Mouse (Mus musculus) intestine, postnatal 0 days (tissue): Measurements from ENCODE around the gene Olfr666. TPM values are rescaled to one million over a fixed set of nuclear protein-coding genes. Genes with fewer than 3 reads are reported as not detected.

ENCODE experiments used
- ATAC-seq: fragments of 200-750 bp; cut with Nextera tagmentation; 2 replicates; pipeline ENCODE4 v1.8.0; 2017; ENCODE audit warnings: mild to moderate bottlenecking, moderate TSS enrichment, moderate library complexity
- H3K27ac ChIP-seq: fragments of 300-500 bp; sonication (generic); 2 replicates; pipeline ENCODE4 v1.5.1; 2014; ENCODE audit warnings: mild to moderate bottlenecking, low read depth, low read length, moderate library complexity
- H3K27me3 ChIP-seq: fragments of 300-500 bp; sonication (generic); replicated peaks from 2 replicates; pipeline ENCODE4 v1.6.1; 2014; ENCODE audit warnings: low read length, mixed read lengths; ENCODE audit not compliant: control insufficient read depth, insufficient read depth
- H3K36me3 ChIP-seq: fragments of 300-500 bp; sonication (generic); 2 replicates; pipeline ENCODE4 v1.6.1; 2014; ENCODE audit warnings: mild to moderate bottlenecking, moderate library complexity; ENCODE audit not compliant: control insufficient read depth, insufficient read depth
- H3K4me1 ChIP-seq: fragments of 300-500 bp; sonication (generic); replicated peaks from 2 replicates; pipeline ENCODE4 v1.6.1; 2014; ENCODE audit warnings: antibody characterized with exemption, low read length, mixed read lengths; ENCODE audit not compliant: control insufficient read depth, insufficient read depth
- H3K4me2 ChIP-seq: fragments of 300-500 bp; sonication (generic); replicated peaks from 2 replicates; pipeline ENCODE4 v1.6.1; 2014; ENCODE audit warnings: low read depth, mild to moderate bottlenecking, moderate library complexity
- H3K4me3 ChIP-seq: fragments of 300-500 bp; sonication (generic); 2 replicates; pipeline ENCODE4 v1.5.1; 2014; ENCODE audit warnings: low read depth, low read length
- H3K9ac ChIP-seq: fragments of 300-500 bp; sonication (generic); 2 replicates; pipeline ENCODE4 v1.6.1; 2014; ENCODE audit warnings: mild to moderate bottlenecking, low read depth, low read length
- H3K9me3 ChIP-seq: fragments of 300-500 bp; sonication (generic); 2 replicates; pipeline ENCODE4 v1.6.1; 2016; ENCODE audit warnings: mixed run types; ENCODE audit not compliant: control insufficient read depth
- CTCF ChIP-seq: sonication (generic); IDR thresholded peaks from 2 replicates; pipeline ENCODE4 v1.5.1; 2016; ENCODE audit warnings: low read depth, mild to moderate bottlenecking, control low read depth, antibody characterized with exemption, moderate library complexity
- WGBS: fragments of 180-500 bp; shearing (Covaris S2); extraction: QIAGEN DNeasy Blood & Tissue Kit; methylation state at CpG from one replicate; pipeline ENCODE4 v1.1.7; 2014; 5-methylcytosine and 5-hydroxymethylcytosine counted together
- polyA plus RNA-seq: library from polyadenylated mRNA; unstranded; fragments of >200 nt; fragmentation: Nextera tagmentation; extraction: Ambion mirVana; gene quantifications from 2 replicates; pipeline ENCODE4 v1.2.1, GENCODE M21; 2015

Olfr666 gene
- not detected in 2 replicates for polyA plus RNA-seq

GRCm38 (mm10) chr7:104895852-104896251 lies at the start of gene Olfr666:
TSS of gene Olfr666 (minus strand) at chr7:104895952.
- Histone ChIP-seq H3K27ac (no peak within 1 kb of the TSS), H3K9ac (no peak within 1 kb of the TSS), H3K4me2 (no peak within 1 kb of the TSS), H3K9me3 (no peaks in the 10 kb centered on the region), H3K4me3 (no peak within 1 kb of the TSS), H3K4me1 (no peaks in the 10 kb centered on the region), H3K27me3 (no peaks in the 10 kb centered on the region), H3K36me3 (no peaks in the 10 kb centered on the region)
- WGBS: 79% methylated on average over 2 of the region's 2 CpGs
- no peak for ATAC-seq
- no peak for TF ChIP-seq CTCF

GRCm38 (mm10) chr7:104933940-104934339 lies 38.2 kb upstream of the Olfr666 start, which contains the start of gene Olfr669:
TSS of gene Olfr669 (plus strand) at chr7:104934240.
- Histone ChIP-seq H3K4me3 (no peak within 1 kb of the TSS), H3K9me3 (no peaks in the 10 kb centered on the region), H3K4me1 (no peaks in the 10 kb centered on the region), H3K36me3 (no peaks in the 10 kb centered on the region), H3K27ac (no peak within 1 kb of the TSS), H3K4me2 (no peak within 1 kb of the TSS), H3K9ac (no peak within 1 kb of the TSS), H3K27me3 (no peaks in the 10 kb centered on the region)
- ATAC-seq: no peak
- TF ChIP-seq CTCF: no peak
- 73% methylated on average over 1 of the region's 1 CpGs for WGBS

DNA sequence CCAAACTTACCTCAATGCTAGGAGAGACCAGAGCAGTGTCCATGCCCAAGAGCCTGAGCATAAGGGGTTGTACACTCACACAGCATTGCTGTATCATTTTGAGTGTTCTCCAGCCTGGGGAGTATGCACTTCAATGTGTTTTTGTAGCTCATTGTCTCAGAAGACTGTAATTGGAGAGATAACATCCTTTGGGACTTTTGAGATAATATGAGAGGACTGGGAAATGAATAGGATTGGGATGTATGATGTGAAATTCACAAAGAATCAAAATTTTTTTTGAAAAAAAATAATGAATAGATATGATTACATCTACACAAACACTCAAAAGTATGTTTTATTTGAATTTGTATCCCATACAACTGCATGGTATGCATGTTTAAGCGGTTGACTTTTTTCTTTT lies 32.2 kb upstream of the Olfr666 start, which contains the start of gene Olfr668:
Gene Olfr668, minus strand, starts transcription at position 101 of the 400 bp plus-strand sequence.
- no peak for ATAC-seq

GRCm38 (mm10) chr7:104921382-104921781 lies 25.6 kb upstream of the Olfr666 start, which contains the start of gene Olfr667:
TSS of gene Olfr667 (minus strand) at chr7:104921482.
- no peaks in the 10 kb centered on the region for H3K36me3 ChIP-seq
- TF ChIP-seq CTCF: no peak
- H3K27ac ChIP-seq: no peak within 1 kb of the TSS
- no peak for ATAC-seq
- no peaks in the 10 kb centered on the region for H3K27me3 ChIP-seq
- H3K4me2 ChIP-seq: no peak within 1 kb of the TSS
- 94% methylated on average over 1 of the region's 1 CpGs for WGBS
- H3K4me1 ChIP-seq: no peaks in the 10 kb centered on the region
- no peaks in the 10 kb centered on the region for H3K9me3 ChIP-seq
- no peak within 1 kb of the TSS for H3K9ac ChIP-seq
- no peak within 1 kb of the TSS for H3K4me3 ChIP-seq

More for the DNA sequence above, 32.2 kb upstream of the Olfr666 start, which contains the start of gene Olfr668:
- no peaks in the 10 kb centered on the region for H3K9me3 ChIP-seq
- H3K27ac ChIP-seq: no peak within 1 kb of the TSS
- no peak within 1 kb of the TSS for H3K4me2 ChIP-seq
- no peaks in the 10 kb centered on the region for H3K36me3 ChIP-seq
- 71% methylated on average over 1 of the region's 1 CpGs for WGBS
- TF ChIP-seq CTCF: no peak
- no peak within 1 kb of the TSS for H3K4me3 ChIP-seq
- H3K9ac ChIP-seq: no peak within 1 kb of the TSS
- H3K27me3 ChIP-seq: no peaks in the 10 kb centered on the region
- no peaks in the 10 kb centered on the region for H3K4me1 ChIP-seq

DNA sequence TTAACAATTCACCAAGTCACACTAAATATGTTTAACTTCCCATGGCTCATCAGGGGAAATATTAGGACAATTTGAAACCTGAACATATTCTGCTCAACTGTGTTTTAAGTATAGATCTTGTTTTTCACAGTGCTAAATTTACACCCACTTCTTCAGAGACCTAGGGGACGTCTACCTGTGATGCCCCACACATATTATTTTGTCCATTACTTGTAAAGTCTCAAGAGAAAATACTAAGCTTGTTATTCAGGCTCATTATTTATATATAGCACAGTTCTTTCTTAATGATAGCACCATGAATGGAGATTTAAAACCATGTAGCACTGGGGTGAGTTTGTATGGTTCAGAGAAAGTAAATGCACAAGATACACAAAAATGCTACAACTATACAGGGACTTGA lies 18.0 kb downstream of the Olfr666 start, which contains the start of gene Olfr665:
Gene Olfr665, plus strand, starts transcription at position 301 of the 400 bp plus-strand sequence.
- WGBS: 32% methylated on average over 1 of the region's 1 CpGs
- no peak for ATAC-seq
- no peak within 1 kb of the TSS for H3K27ac ChIP-seq

GRCm38 (mm10) chr7:104861381-104861780 lies 34.4 kb downstream of the Olfr666 start:
- no peak for ATAC-seq
- Histone ChIP-seq H3K27me3 (no peaks in the 10 kb centered on the region), H3K27ac (no peak overlapping the region), H3K9ac (no peak overlapping the region), H3K4me1 (no peaks in the 10 kb centered on the region), H3K9me3 (no peaks in the 10 kb centered on the region), H3K4me3 (no peak overlapping the region), H3K4me2 (no peak overlapping the region), H3K36me3 (no peaks in the 10 kb centered on the region)
- 85% methylated on average over 3 of the region's 3 CpGs for WGBS
- no peak for TF ChIP-seq CTCF

More for the DNA sequence above, 18.0 kb downstream of the Olfr666 start, which contains the start of gene Olfr665:
- Histone ChIP-seq H3K36me3 (no peaks in the 10 kb centered on the region), H3K9me3 (no peaks in the 10 kb centered on the region), H3K4me3 (no peak within 1 kb of the TSS), H3K4me2 (no peak within 1 kb of the TSS), H3K9ac (no peak within 1 kb of the TSS), H3K27me3 (no peaks in the 10 kb centered on the region), H3K4me1 (no peaks in the 10 kb centered on the region)
- TF ChIP-seq CTCF: no peak
